Mouse (Mus musculus): ENCODE results near the gene Helz.
"Not testable (repeated sequence)": the region's sequence is repeated elsewhere in the genome, so short reads cannot be mapped to it uniquely, and the experiment has no call there.

The Helz gene

GRCm38 (mm10) chr11:107547351-107548203, at the start of gene Helz:
Helz (plus strand) TSS chr11:107547930.
- peak; percentile 74 to 75 for DNase-seq

GRCm38 (mm10) chr11:107502801-107503200, 44.9 kb upstream of the Helz start:
- no peak for DNase-seq

- DNase-seq, result not testable (repeated sequence)
Observed at GRCm38 (mm10) chr11:107504364-107504763, 43.4 kb upstream of the Helz start.

DNA sequence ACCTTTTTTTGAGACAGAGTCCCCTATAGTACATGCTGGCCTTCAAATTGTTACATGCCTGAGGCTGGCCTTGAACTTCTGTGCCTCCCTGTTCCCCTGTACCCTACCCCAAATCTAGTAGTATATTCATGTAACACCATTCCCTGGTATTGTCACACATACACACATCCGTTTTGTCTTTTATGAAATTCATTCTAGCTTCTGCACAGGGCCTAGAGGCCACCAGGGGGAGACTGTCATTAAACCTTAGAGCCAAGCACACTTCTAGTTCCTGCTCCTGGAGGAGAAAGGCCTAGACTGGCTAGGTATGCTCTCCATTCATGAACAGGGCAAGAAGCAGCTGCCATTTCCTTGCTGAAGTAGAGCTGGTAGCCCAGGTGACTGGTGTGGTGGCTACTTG, 41.5 kb upstream of the Helz start:
- DNase-seq, result no peak

DNA sequence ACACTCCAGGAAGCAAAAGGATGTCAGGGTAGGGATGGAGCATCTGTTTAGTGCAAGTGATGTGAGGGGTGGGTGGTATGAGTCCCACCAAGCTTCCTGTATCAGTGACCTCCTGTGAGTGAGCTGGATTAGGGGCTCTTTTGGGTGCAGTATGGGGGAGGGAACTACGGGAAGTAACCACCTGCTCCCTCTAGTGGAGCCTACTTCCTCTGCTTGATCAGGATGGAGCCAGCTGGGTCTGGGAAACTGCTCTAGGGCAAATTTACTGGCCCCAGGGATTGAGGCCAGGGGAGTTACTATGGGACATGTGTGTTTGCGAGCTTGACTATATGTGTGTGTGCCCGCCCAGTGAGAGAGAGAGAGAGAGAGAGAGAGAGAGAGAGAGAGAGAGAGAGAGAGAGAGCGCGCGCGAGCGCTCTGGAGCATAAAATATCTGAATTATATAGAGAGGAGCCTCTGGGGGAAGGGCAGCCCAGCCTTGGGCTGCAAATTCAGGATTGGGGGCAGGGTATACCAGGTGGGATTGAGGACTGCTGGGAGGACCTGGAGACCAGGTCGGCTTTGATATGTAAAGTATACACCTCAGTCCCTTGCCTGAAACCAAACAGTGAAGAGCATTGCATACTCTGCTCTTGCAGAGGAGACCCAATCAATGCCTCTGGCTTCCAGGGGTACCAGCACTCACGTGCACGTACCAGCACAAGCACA, 37.9 kb upstream of the Helz start:
- DNase-seq, result no peak

DNA sequence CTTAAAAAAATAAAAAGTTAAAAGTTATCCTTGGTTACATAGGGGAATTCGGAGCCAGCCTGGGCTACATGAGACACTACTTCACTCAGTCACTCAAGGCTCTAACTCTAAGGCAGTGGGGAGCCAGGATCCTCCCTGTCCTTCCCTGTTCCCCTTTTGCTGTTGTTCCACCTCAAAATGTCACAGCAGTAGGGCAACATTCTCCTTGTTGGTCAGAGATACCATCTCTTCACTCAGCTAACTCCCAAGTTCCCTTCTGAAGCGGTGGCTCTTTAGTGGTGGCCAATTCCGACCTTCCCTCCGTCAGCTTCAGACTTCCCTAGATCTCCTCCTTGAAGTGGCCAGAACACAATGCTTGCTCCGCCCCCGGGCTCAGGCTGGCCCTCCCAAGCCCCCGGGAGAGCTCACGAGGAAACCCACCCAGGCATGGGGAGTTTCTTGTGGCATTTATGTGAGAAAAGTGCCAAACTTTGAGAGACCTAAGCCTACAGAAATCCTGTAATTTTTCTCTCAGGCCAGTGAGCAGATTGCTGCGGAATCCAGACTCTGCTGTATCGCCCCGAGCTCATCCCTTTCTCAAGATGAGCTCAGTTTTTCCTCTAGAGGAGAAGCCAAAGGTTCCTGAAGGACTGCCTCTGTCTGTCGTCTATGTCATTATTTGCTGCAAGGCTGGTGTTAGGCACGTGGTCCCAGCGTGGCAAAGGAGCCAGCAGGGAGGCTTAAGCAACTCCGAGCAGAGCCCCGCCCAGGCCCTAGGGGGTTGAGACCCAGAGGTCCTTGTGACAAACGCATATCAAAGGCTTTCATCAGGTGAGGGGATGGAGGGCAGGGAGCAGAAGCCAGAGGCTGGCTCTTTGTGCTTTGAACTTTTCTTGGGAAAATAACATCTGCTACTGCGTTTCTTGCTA, 37.1 kb upstream of the Helz start:
- DNase-seq, result peak; percentile 49

DNA sequence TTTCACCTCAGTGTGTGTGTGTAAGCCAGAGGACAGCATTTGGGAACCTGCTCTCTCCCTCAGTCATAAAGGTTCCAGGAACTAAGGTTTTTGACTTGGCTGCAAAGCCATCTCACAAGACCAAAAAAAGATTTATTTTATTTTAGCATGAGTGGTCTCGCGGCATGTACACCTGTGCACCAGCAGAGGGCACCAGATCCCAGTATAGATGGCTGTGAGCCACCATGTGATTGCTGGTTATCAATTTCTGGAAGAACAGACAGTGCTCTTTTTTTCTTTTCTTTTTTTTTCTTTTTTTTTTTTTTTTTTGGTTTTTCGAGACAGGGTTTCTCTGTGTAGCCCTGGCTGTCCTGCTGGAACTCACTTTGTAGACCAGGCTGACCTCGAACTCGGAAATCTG, 35.8 kb upstream of the Helz start:
- peak; percentile 44 to 51 for DNase-seq

- DNase-seq, result no peak
Observed at GRCm38 (mm10) chr11:107513047-107513446, 34.7 kb upstream of the Helz start.

DNA sequence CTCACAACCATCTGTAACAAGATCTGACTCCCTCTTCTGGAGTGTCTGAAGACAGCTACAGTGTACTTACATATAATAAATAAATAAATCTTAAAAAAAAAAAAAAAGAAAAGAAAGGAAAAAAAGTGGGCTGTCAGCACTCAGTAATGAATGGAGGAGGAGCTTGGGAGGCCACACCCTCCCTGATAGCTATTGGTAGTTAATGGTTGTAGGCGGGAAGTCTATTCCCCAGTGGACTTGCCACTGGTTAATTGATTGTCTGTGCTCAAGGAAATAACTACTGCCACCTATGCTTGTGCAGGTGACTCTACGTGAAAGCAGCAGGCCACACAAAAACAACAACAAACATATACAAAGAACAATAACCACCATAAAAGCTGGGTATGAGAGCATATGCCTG, 31.3 kb upstream of the Helz start:
- no peak for DNase-seq

- DNase-seq, result no peak
Observed at GRCm38 (mm10) chr11:107518645-107519429, 28.9 kb upstream of the Helz start.

DNA sequence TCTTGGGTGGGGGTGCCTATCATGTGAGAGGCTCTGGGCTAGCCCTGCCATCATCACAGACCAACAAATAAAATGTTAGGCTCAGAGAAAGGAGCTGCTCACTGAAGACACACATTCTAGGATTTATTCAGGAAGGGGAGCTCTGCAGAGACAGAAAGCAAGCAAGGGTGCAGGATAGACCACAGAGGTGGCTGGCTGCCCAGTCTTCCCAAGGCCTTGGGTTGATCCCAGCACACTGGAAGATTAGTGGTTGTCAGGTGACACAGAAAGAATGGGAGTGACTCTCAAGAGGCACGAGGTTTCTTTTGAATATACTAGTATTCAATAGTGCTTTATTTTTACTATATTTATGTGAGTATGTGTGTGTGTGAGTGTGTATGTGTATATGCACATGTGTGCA, 26.6 kb upstream of the Helz start:
- no peak for DNase-seq

GRCm38 (mm10) chr11:107524966-107525365, 22.8 kb upstream of the Helz start:
- no peak for DNase-seq

GRCm38 (mm10) chr11:107527632-107528031, 20.1 kb upstream of the Helz start:
- no peak for DNase-seq

DNA sequence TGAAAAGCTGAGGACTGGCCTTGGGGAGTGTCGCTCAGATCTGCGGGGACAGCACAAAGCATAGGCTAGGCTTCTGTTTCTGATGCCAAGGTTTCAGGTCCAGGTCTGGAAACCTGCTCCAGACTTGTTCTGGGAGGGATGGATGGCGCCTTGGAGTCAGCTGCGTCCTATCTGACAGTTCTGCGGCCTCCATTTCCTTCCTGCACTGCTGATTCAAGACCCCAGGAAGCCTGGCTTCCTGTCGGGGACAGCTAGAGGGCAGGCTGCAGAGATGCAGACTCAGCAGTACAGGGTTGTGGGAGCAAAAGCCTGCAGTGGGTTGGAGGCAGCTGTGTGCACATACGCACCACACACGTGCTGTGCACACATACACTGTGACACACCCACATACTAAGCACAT, 18.4 kb upstream of the Helz start:
- no peak for DNase-seq

- DNase-seq, result no peak
Observed at GRCm38 (mm10) chr11:107531445-107531844, 16.3 kb upstream of the Helz start.

GRCm38 (mm10) chr11:107532271-107532670, 15.5 kb upstream of the Helz start:
- DNase-seq, result no peak

DNA sequence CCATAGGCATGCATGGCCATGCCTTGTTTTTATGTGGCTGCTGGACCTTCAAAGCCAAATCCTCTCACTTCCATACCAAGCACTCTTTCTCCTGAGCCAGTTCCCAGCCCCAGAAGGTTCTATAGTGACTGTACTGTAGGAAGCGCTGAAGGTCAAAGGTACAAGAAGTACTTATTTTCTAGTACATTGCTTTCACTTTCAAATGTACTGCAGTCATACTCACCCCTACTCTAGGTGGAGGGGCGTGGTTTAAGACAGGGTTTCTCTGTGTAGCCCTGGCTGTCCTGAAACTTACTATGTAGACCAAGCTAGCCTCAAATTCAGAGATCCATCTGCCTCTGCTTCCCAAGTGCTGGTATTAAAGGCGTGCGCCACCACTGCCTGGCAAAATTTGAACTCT, 8.7 kb upstream of the Helz start:
- DNase-seq, result no peak

GRCm38 (mm10) chr11:107540339-107540738, 7.4 kb upstream of the Helz start:
- no peak for DNase-seq

DNA sequence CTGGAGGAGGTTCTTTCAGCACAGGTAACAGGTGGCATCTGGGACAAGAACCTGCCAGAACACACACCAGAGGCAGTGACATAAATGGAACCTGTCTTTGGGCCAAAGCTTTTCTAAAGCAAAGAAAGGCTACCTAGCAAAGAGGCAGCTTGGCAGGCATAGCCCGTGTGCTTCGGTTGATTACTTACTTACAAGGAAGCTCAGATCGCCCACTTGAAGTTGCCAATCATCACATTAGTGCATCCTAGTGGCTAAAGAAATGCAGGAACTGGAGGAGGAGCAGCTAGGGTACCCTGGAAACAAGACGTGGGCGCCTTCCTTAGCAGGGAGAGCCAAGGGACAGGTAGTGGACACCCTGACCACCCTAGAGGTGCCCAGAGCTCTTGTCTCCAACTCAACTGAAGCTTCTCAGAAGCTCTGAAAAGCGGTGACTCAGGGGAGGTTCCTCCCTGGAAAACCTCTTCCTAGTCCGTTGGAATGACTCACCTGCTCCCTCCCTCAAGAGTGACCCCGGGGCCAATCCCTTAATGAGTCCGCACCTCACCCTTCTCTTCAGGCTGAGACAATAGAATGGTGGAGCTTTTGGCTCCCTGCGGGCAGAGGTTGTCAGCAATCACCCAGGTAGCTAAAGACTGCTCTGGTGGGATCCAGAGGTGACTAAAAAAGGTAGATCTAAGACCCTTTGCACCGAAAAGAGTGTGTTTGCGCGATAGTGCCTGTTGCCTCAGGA, 1.8 kb upstream of the Helz start:
- DNase-seq, result peak; percentile 32 to 62

GRCm38 (mm10) chr11:107546667-107547301, 946 bp upstream of the Helz start:
- DNase-seq, result peak; percentile 36 to 46

Measured in lung, adult 18-20 months (tissue).